Mouse (Mus musculus): ENCODE results near the gene Slc16a14. TPM values are rescaled to one million over a fixed set of nuclear protein-coding genes. Genes with fewer than 3 reads are reported as not detected.

Gene Slc16a14
- total RNA-seq, 1 experiment from 2014 or later, result 0.29 TPM

GRCm38 (mm10) chr1:84918865-84919264 lies 16.1 kb downstream of the Slc16a14 start:
- ATAC-seq (replicated peaks; ENCODE audit: insufficient number of reproducible peaks, low FRiP score, low TSS enrichment, poor library complexity, severe bottlenecking), result no peak

GRCm38 (mm10) chr1:84915010-84915409 lies 19.9 kb downstream of the Slc16a14 start:
- ATAC-seq (replicated peaks; ENCODE audit: insufficient number of reproducible peaks, low FRiP score, low TSS enrichment, poor library complexity, severe bottlenecking), result no peak

- ATAC-seq (replicated peaks; ENCODE audit: insufficient number of reproducible peaks, low FRiP score, low TSS enrichment, poor library complexity, severe bottlenecking), result no peak
These were observed 22.4 kb downstream of the Slc16a14 start for GRCm38 (mm10) chr1:84912571-84912970.

GRCm38 (mm10) chr1:84910177-84910804 lies 24.6 kb downstream of the Slc16a14 start:
- ATAC-seq (replicated peaks; ENCODE audit: insufficient number of reproducible peaks, low FRiP score, low TSS enrichment, poor library complexity, severe bottlenecking), result no peak

- no peak for ATAC-seq (replicated peaks; ENCODE audit: insufficient number of reproducible peaks, low FRiP score, low TSS enrichment, poor library complexity, severe bottlenecking)
These were observed 30.5 kb downstream of the Slc16a14 start for GRCm38 (mm10) chr1:84904467-84904866.

- no peak for ATAC-seq (replicated peaks; ENCODE audit: insufficient number of reproducible peaks, low FRiP score, low TSS enrichment, poor library complexity, severe bottlenecking)
These were observed 35.8 kb downstream of the Slc16a14 start for GRCm38 (mm10) chr1:84899156-84899555.

GRCm38 (mm10) chr1:84897364-84897763 lies 37.6 kb downstream of the Slc16a14 start:
- no peak for ATAC-seq (replicated peaks; ENCODE audit: insufficient number of reproducible peaks, low FRiP score, low TSS enrichment, poor library complexity, severe bottlenecking)

- ATAC-seq (replicated peaks; ENCODE audit: insufficient number of reproducible peaks, low FRiP score, low TSS enrichment, poor library complexity, severe bottlenecking), result no peak
These were observed 43.2 kb downstream of the Slc16a14 start for GRCm38 (mm10) chr1:84891746-84892145.

- ATAC-seq (replicated peaks; ENCODE audit: insufficient number of reproducible peaks, low FRiP score, low TSS enrichment, poor library complexity, severe bottlenecking), result no peak
These were observed 44.4 kb downstream of the Slc16a14 start for GRCm38 (mm10) chr1:84890503-84890902.

- ATAC-seq (replicated peaks; ENCODE audit: insufficient number of reproducible peaks, low FRiP score, low TSS enrichment, poor library complexity, severe bottlenecking), result no peak
These were observed 44.9 kb downstream of the Slc16a14 start for GRCm38 (mm10) chr1:84890005-84890393.

GRCm38 (mm10) chr1:84889330-84890004 lies 45.5 kb downstream of the Slc16a14 start:
- ATAC-seq (replicated peaks; ENCODE audit: insufficient number of reproducible peaks, low FRiP score, low TSS enrichment, poor library complexity, severe bottlenecking), result no peak

- no peak for ATAC-seq (replicated peaks; ENCODE audit: insufficient number of reproducible peaks, low FRiP score, low TSS enrichment, poor library complexity, severe bottlenecking)
These were observed 49.0 kb downstream of the Slc16a14 start for GRCm38 (mm10) chr1:84885921-84886320.

GRCm38 (mm10) chr1:84885174-84885573 lies 49.8 kb downstream of the Slc16a14 start:
- ATAC-seq (replicated peaks; ENCODE audit: insufficient number of reproducible peaks, low FRiP score, low TSS enrichment, poor library complexity, severe bottlenecking), result no peak

- no peak for ATAC-seq (replicated peaks; ENCODE audit: insufficient number of reproducible peaks, low FRiP score, low TSS enrichment, poor library complexity, severe bottlenecking)
These were observed 51.0 kb downstream of the Slc16a14 start for GRCm38 (mm10) chr1:84883889-84884288.

GRCm38 (mm10) chr1:84882937-84883336 lies 52.0 kb downstream of the Slc16a14 start:
- ATAC-seq (replicated peaks; ENCODE audit: insufficient number of reproducible peaks, low FRiP score, low TSS enrichment, poor library complexity, severe bottlenecking), result no peak

- no peak for ATAC-seq (replicated peaks; ENCODE audit: insufficient number of reproducible peaks, low FRiP score, low TSS enrichment, poor library complexity, severe bottlenecking)
These were observed 52.8 kb downstream of the Slc16a14 start for GRCm38 (mm10) chr1:84882066-84882532.

GRCm38 (mm10) chr1:84881248-84882065 lies 53.5 kb downstream of the Slc16a14 start:
- ATAC-seq (replicated peaks; ENCODE audit: insufficient number of reproducible peaks, low FRiP score, low TSS enrichment, poor library complexity, severe bottlenecking), result no peak

- no peak for ATAC-seq (replicated peaks; ENCODE audit: insufficient number of reproducible peaks, low FRiP score, low TSS enrichment, poor library complexity, severe bottlenecking)
These were observed 55.3 kb downstream of the Slc16a14 start for GRCm38 (mm10) chr1:84879571-84880120.

GRCm38 (mm10) chr1:84877590-84877989 lies 57.3 kb downstream of the Slc16a14 start:
- ATAC-seq (replicated peaks; ENCODE audit: insufficient number of reproducible peaks, low FRiP score, low TSS enrichment, poor library complexity, severe bottlenecking), result no peak
